Mouse (Mus musculus) liver, embryonic 14.5 days (tissue): ENCODE data around the gene Tchp.

Experiments
- CTCF ChIP-seq: IDR thresholded peaks from 2 replicates; pipeline ENCODE4 v1.5.1; 2016; ENCODE audit warnings: antibody characterized with exemption, low read depth, control low read depth
- EP300 ChIP-seq: IDR thresholded peaks from 2 replicates; pipeline ENCODE4 v1.6.1; 2016; ENCODE audit warnings: antibody characterized with exemption, low read depth

DNA sequence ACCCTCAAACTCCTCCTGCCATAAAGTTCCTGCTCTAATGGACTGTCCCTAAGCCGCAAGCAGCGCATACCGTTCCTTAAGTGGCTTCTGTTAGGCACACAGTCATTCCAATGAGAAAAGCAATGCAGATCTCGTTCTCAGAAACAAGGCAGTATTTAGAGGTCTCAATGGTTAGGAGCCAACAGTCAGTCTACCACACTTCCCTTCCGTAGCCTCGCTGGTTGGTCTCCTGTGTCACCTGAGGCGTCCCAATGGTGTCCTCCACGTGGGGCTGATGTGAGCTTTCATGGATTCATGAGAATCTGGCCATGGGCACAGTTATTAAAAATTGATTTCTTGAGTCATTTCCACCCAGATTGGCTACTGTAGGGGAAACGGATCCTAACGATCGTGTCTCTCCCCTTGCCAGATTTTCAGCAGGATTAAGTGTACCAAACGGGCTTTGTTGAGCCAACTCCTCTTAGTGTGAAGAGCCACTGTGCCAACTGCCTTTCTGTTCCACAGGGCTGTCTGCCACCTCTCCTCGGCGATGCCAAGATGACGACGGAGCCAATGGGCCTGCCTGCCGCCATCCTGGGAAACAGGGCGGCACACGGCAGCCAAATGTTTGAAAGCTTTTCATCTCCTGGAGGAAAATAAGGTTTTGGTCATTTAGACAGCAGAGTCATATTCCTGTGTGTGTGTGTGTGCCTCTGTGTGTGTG lies 9.4 kb upstream of the Tchp start:
- TF ChIP-seq CTCF (no peak), EP300 (no peak)
